Comparison of ENCODE assay signal across 26 mouse cellular contexts in genomic region chr10:50297547-50297946, GRCm38 (mm10).
DNase-seq lines count a peak whose midpoint lies in the region; ATAC-seq and TF ChIP-seq lines count a peak whose summit lies in the region.
"Had no signal": no experiment of that assay in that cellular context is flagged by ENCODE, and none has a peak within 500 bp of the region (broad histone marks: within the 10 kb centered on the region; RNA-seq: fewer than 3 reads in every experiment).

No protein-coding gene starts in this region.

- H3K79me2 ChIP-seq in MEL (ENCODE audit: control insufficient read depth, insufficient read depth, low read length, poor library complexity): no peaks in the 10 kb centered on the region

- TF ChIP-seq EP300 in MEL (IDR thresholded peaks at IDR 0.05; ENCODE audit: low read depth in 1 of 2, low read length in 2 of 2): no peak

- H3K36me3 ChIP-seq in MEL (ENCODE audit: control insufficient read depth in 1 of 2, insufficient read depth in 2 of 2, low read length in 2 of 2): no peaks in the 10 kb centered on the region
- H3K36me3 ChIP-seq: forebrain, embryonic 10.5 days; G1E; heart, embryonic 12.5 days; heart, embryonic 15.5 days; hindbrain, embryonic 15.5 days had no signal

- TF ChIP-seq CTCF in MEL (IDR thresholded peaks at IDR 0.05 in 2 of 3, conservative IDR thresholded peaks at IDR 0.05 in 1 of 3; ENCODE audit: control insufficient read depth in 1 of 3, insufficient read depth in 1 of 3, low read depth in 2 of 3, low read length in 3 of 3, poor library complexity in 1 of 3, severe bottlenecking in 1 of 3): no peak

- peak; percentile 4 for DNase-seq in MEL (ENCODE audit: low read depth, low spot score)
- DNase-seq in layer of hippocampus, adult 18-20 months (ENCODE audit: low spot score in 2 of 2): no peak
- DNase-seq in kidney, postnatal 10 days: no peak
- no peak for DNase-seq in cerebellum, adult 18-20 months
- DNase-seq: adrenal gland, adult 8-10 months; adrenal gland, postnatal 25 days; B cell, adult 2 months; cerebellum, adult 2 months; cerebellum, postnatal 10 days; cerebellum, postnatal 36 days; gastrocnemius, postnatal 14 days; heart, adult 18-20 months; heart, postnatal 10 days; heart, postnatal 36 days; kidney, adult 11 months had no signal

- H3K27me3 ChIP-seq in MEL (ENCODE audit: control insufficient read depth in 1 of 2, insufficient read depth in 2 of 2, low read length in 2 of 2): no peaks in the 10 kb centered on the region
- H3K27me3 ChIP-seq: CH12.LX; forebrain, embryonic 13.5 days; heart, embryonic 12.5 days; heart, embryonic 15.5 days; hindbrain, embryonic 15.5 days had no signal

- H3K4me3 ChIP-seq in MEL (ENCODE audit: control insufficient read depth in 1 of 2, insufficient read depth in 1 of 2, low read depth in 2 of 2, low read length in 2 of 2): no peak overlapping the region
- H3K4me3 ChIP-seq: forebrain, embryonic 10.5 days; forebrain, embryonic 13.5 days; heart, embryonic 12.5 days; heart, embryonic 15.5 days; hindbrain, embryonic 15.5 days had no signal

- peak; percentile 94 for ATAC-seq in granulocyte monocyte progenitor cell, adult 5-6 weeks (replicated peaks; ENCODE audit: poor library complexity, severe bottlenecking)
- ATAC-seq in megakaryocyte progenitor cell, adult 5-6 weeks (replicated peaks; ENCODE audit: poor library complexity): peak; percentile 99
- ATAC-seq: activated CD4-positive, CD25-positive, alpha-beta regulatory T cell, adult 4 months; forebrain, embryonic 13.5 days; forebrain, embryonic 16.5 days had no signal

- H3K9ac ChIP-seq in MEL (ENCODE audit: control insufficient read depth, low read depth, low read length, poor library complexity, severe bottlenecking): no peak overlapping the region
- H3K9ac ChIP-seq: forebrain, embryonic 13.5 days; heart, embryonic 12.5 days; heart, embryonic 15.5 days; hindbrain, embryonic 15.5 days had no signal

- no peak overlapping the region for H3K27ac ChIP-seq in MEL (ENCODE audit: control insufficient read depth, low read depth, low read length)
- H3K27ac ChIP-seq: forebrain, embryonic 10.5 days; forebrain, embryonic 13.5 days; heart, embryonic 15.5 days; hindbrain, embryonic 15.5 days had no signal

- H3K4me1 ChIP-seq in MEL (ENCODE audit: control insufficient read depth in 1 of 2, insufficient read depth in 2 of 2, low read length in 2 of 2): no peaks in the 10 kb centered on the region
- H3K4me1 ChIP-seq: forebrain, embryonic 10.5 days; forebrain, embryonic 13.5 days; heart, embryonic 12.5 days; heart, embryonic 15.5 days; hindbrain, embryonic 15.5 days had no signal

- TF ChIP-seq RAD21 in MEL (IDR thresholded peaks at IDR 0.05; ENCODE audit: low read depth, low read length): no peak

- H3K9me3 ChIP-seq in MEL (replicated peaks; ENCODE audit: insufficient read depth, low read length): no peaks in the 10 kb centered on the region
- H3K9me3 ChIP-seq: forebrain, embryonic 10.5 days; forebrain, embryonic 13.5 days; G1E; heart, embryonic 12.5 days; heart, embryonic 15.5 days; hindbrain, embryonic 15.5 days had no signal

- TF ChIP-seq POLR2A in MEL (IDR thresholded peaks at IDR 0.05; ENCODE audit: control insufficient read depth in 1 of 2, insufficient read depth in 1 of 2, low read depth in 1 of 2, low read length in 2 of 2, poor library complexity in 1 of 2): no peak

TF ChIP-seq in MEL, 35 proteins besides CTCF, POLR2A, EP300 and RAD21:
- TF ChIP-seq MXI1 (IDR thresholded peaks at IDR 0.05; ENCODE audit: low read depth, low read length) (no peak), E2F4 (IDR thresholded peaks at IDR 0.05; ENCODE audit: borderline replicate concordance, low read depth, low read length) (no peak), CHD1 (IDR thresholded peaks at IDR 0.05; ENCODE audit: low read depth, low read length) (no peak), BHLHE40 (IDR thresholded peaks at IDR 0.05; ENCODE audit: borderline replicate concordance, low read depth, low read length) (no peak), USF1 (IDR thresholded peaks at IDR 0.05; ENCODE audit: low read depth, low read length) (no peak), ZKSCAN1 (IDR thresholded peaks at IDR 0.05; ENCODE audit: low read depth, low read length) (no peak), POLR2AphosphoS2 (IDR thresholded peaks at IDR 0.05; ENCODE audit: low read length) (no peak), TBP (IDR thresholded peaks at IDR 0.05; ENCODE audit: low read depth, low read length) (no peak), TAL1 (IDR thresholded peaks at IDR 0.05; ENCODE audit: low read length) (no peak), ZNF384 (IDR thresholded peaks at IDR 0.05; ENCODE audit: low read depth, low read length) (no peak), POLR2AphosphoS5 (IDR thresholded peaks at IDR 0.05; ENCODE audit: borderline replicate concordance, low read depth, low read length) (no peak), CHD2 (IDR thresholded peaks at IDR 0.05; ENCODE audit: low read length) (no peak), NRF1 (IDR thresholded peaks at IDR 0.05; ENCODE audit: insufficient read depth, low read depth, low read length, poor library complexity, severe bottlenecking) (no peak), MAZ (IDR thresholded peaks at IDR 0.05; ENCODE audit: low read depth, low read length) (no peak)
